Mouse (Mus musculus): ENCODE measurements around the gene Npcd. TPM values are rescaled to one million over a fixed set of nuclear protein-coding genes. Genes with fewer than 3 reads are reported as not detected.
A peak's percentile ranks its signal among the peaks of the same experiment; 100 is the strongest.
"Not testable (repeated sequence)": the region's sequence is repeated elsewhere in the genome, so short reads cannot be mapped to it uniquely, and the experiment has no call there.

Gene Npcd
- polyA plus RNA-seq, 1 experiment, result not detected

DNA sequence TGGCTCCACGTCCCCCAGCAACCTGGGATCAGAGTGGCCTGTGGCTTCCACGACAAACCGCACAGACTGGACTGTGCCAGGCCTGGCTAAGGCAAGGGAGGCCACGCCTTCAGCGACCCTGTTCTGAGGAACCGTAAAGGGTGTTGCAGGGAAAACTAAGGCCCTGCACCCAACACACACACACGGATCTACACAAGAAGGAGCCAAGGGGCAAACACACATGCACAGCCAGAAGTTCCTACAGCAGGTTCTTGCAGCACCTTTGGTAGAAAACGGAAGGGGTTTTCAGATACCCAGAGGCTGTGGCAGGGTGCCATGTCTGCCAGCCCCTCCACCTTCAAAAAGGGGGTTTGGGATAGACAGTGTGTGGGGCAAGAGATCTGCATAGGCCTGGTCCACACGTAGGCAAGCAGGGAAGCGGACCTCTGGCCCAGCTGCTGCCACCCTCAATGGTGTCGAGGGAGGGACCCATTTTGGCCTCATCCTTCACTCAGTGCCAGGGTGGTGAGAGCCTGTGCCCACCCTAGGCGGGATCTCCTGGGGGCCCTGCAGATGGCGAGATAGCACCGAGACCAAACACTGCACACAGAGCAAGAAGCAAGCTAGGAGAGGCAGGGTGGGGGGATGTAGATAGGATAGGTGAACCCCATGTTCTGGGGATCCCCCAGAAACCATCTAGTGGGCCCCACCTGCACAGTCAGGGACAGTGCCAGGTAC, 6.8 kb downstream of the Npcd start:
- Histone ChIP-seq H3K27ac (ENCODE audit: control insufficient read depth, insufficient read depth, low read depth, low read length, poor library complexity) (no peak overlapping the region; the same call in 1 of the 2 replicates), H3K4me3 (replicated peaks; ENCODE audit: control insufficient read depth, low read depth, low read length) (no peak overlapping the region), H3K4me1 (ENCODE audit: control insufficient read depth, insufficient read depth, low read length) (peaks cover 2% of the 10 kb centered on the region; the same call in 1 of the 2 replicates)
- 86% methylated on average over 14 of the region's 14 CpGs for WGBS
- TF ChIP-seq CTCF (IDR thresholded peaks at IDR 0.05; ENCODE audit: control insufficient read depth, insufficient read depth, low read length), result no peak
- TF ChIP-seq POLR2A (IDR thresholded peaks at IDR 0.05; ENCODE audit: borderline replicate concordance, control insufficient read depth, low read depth, low read length), result no peak

DNA sequence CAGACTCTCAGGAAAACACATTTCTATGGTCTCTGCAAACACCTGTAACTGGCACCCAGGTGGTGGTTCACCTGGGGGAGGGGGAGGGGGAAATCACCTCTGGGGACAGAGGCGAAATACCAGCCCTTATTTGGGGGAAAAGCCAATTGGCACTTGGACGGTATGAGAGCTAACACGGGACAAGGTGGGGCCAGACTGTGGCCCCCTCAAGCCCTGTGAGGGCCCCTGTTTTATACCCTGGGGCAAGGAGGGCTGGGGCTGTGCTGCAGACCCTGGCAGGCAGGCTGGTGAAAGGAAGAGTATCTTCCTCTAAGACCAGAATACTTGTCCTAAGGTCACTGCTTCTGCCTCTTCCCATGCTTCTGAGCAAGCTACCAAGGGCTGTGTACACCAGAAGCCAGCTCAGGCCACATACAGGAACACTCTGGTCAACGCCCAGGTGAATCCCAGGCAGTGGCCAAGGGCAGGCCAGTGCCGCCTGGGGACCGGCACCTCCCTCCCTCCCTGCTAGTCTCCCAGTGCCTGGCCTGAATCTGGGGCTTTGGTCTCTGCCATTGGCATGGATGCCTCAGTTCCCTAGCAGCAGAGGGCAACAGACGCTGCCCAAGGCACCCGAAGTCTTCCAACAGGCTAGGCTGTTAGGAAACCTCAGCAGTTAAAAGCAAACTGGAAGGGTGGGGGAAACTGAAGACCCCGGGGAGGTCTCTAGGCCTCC, 7.7 kb downstream of the Npcd start:
- 86% methylated on average over 9 of the region's 9 CpGs for WGBS
- no peak overlapping the region for H3K27ac ChIP-seq (ENCODE audit: control insufficient read depth, insufficient read depth, low read depth, low read length, poor library complexity)
- H3K4me3 ChIP-seq (replicated peaks; ENCODE audit: control insufficient read depth, low read depth, low read length), result no peak overlapping the region
- H3K4me1 ChIP-seq (ENCODE audit: control insufficient read depth, insufficient read depth, low read length), result peaks cover 2% of the 10 kb centered on the region; the same call in 1 of the 2 replicates
- TF ChIP-seq POLR2A (IDR thresholded peaks at IDR 0.05; ENCODE audit: borderline replicate concordance, control insufficient read depth, low read depth, low read length) (no peak), CTCF (IDR thresholded peaks at IDR 0.05; ENCODE audit: control insufficient read depth, insufficient read depth, low read length) (no peak)

DNA sequence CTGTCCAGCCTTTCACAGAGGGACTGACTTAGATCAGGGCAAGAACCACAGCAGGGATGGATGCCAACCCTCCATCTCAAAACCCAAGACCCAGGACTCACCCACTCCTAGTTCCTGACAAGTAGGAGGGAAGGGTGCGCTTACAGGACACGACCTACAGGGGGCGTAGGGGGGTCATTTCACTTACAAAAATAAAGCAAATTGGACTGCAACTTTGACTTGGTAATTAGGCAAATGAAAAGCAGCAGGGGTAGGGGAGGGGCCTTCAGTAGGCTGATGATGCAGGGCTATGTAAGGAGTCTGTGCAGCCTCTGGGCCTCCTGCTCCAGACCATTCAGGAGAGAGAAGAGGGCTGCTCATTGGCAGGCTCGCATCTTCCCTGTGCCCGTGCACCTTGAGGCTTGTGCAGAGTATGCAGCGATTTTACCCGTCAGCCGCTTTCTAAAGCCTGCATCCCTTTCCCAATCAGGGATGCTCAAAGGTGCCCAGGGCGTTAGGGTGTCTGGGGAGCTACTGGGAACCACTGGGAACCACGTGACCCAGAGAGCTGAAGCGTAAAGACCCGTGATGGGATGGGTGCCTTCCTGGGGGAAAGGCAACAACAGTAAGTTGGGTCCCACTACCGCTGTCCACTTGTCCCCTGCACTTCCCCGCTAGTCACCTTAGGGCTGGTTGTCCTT, 8.8 kb downstream of the Npcd start:
- Histone ChIP-seq H3K4me1 (ENCODE audit: control insufficient read depth, insufficient read depth, low read length) (peaks cover 2% of the 10 kb centered on the region; the same call in 1 of the 2 replicates), H3K4me3 (replicated peaks; ENCODE audit: control insufficient read depth, low read depth, low read length) (no peak overlapping the region), H3K27ac (ENCODE audit: control insufficient read depth, insufficient read depth, low read depth, low read length, poor library complexity) (no peak overlapping the region)
- TF ChIP-seq CTCF (IDR thresholded peaks at IDR 0.05; ENCODE audit: control insufficient read depth, insufficient read depth, low read length), result peak; percentile 57
- TF ChIP-seq POLR2A (IDR thresholded peaks at IDR 0.05; ENCODE audit: borderline replicate concordance, control insufficient read depth, low read depth, low read length), result no peak
- WGBS, result 80% methylated on average over 14 of the region's 14 CpGs

DNA sequence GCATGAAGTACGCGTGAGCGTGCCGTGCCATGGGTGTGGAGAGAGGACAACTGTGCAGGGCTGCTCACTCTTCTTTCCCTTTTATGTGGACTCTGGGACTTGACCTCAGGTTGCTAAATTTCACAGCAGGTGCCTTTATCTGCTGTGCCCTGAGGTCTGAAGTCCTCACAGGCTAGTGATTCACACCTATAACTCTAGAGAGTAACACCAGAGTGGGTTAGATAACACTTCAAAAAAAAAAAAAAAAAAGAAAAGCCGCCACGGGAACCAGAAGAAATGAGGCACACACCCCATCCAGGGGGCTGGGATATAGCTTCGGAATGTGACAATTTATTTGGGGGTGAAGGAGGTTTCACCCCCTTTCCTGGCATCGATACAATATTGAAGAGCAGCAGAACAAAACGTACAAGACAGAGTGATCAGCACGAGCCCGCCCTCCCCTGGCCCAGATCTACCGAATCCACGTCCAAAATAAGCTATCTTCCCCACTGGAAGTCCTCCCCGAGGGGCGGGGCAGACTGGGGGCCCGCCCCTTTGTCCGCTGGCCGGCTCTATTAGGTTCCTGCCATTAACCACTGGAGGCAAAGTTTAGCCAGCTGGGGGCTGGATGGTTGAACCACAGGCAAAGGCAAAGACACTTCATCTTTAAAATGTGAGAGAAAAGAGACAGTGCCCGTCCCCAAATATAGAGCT, 10.3 kb downstream of the Npcd start:
- TF ChIP-seq CTCF (IDR thresholded peaks at IDR 0.05; ENCODE audit: control insufficient read depth, insufficient read depth, low read length) (no peak), POLR2A (IDR thresholded peaks at IDR 0.05; ENCODE audit: borderline replicate concordance, control insufficient read depth, low read depth, low read length) (no peak)
- H3K4me1 ChIP-seq (ENCODE audit: control insufficient read depth, insufficient read depth, low read length), result peaks cover 2% of the 10 kb centered on the region; the same call in 1 of the 2 replicates
- H3K27ac ChIP-seq (ENCODE audit: control insufficient read depth, insufficient read depth, low read depth, low read length, poor library complexity), result no peak overlapping the region
- H3K4me3 ChIP-seq (replicated peaks; ENCODE audit: control insufficient read depth, low read depth, low read length), result no peak overlapping the region
- 67% methylated on average over 19 of the region's 19 CpGs for WGBS

DNA sequence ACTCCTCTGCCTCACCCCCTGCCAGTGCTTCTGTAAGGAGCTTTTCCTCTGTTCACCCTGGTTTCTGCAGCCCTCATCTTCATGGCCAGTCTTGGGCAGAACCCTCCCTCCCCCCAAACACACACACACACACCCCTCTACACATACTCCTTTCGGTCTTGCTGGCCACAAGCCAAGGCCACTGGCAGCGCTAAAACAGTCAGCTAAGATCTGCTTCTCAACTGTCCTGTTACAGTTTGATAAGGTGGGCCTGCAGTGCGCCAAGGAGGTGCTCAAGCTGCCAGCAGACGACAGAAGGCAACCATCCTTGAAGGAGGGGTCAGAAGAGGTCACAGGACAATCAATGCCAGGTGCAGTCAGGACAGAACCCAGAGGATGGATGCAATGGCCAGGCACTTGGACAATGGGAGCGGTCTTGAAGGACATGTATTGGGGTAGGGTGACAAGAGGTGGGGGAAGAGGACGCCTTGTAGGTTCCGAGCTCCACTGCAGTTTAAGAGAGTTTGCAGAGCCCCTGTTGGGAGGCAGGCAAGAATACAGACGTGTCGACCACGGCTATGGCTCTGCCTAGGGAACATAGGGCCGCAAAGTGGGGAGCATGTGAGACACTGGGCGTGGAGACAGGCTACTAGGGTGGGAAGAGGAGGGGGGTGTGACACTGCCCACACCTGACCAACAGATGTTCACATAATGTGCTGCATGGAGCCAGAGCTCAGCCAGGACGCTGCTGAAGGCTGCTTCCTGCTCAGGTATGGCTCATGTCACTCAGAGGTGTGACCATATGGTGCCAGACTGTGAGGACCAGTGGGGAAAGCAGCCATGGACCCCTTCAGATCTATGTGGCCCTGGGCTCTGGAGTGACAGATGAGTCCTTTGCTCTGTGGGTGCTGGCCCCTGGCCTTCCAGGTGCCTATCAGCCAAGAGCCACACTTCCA, 11.5 kb downstream of the Npcd start:
- TF ChIP-seq POLR2A (IDR thresholded peaks at IDR 0.05; ENCODE audit: borderline replicate concordance, control insufficient read depth, low read depth, low read length) (no peak), CTCF (IDR thresholded peaks at IDR 0.05; ENCODE audit: control insufficient read depth, insufficient read depth, low read length) (no peak)
- 69% methylated on average over 13 of the region's 13 CpGs for WGBS
- Histone ChIP-seq H3K27ac (ENCODE audit: control insufficient read depth, insufficient read depth, low read depth, low read length, poor library complexity) (peak overlapping the region; percentile 27), H3K4me3 (replicated peaks; ENCODE audit: control insufficient read depth, low read depth, low read length) (no peak overlapping the region), H3K4me1 (ENCODE audit: control insufficient read depth, insufficient read depth, low read length) (peaks cover 2% of the 10 kb centered on the region; the same call in 1 of the 2 replicates)

DNA sequence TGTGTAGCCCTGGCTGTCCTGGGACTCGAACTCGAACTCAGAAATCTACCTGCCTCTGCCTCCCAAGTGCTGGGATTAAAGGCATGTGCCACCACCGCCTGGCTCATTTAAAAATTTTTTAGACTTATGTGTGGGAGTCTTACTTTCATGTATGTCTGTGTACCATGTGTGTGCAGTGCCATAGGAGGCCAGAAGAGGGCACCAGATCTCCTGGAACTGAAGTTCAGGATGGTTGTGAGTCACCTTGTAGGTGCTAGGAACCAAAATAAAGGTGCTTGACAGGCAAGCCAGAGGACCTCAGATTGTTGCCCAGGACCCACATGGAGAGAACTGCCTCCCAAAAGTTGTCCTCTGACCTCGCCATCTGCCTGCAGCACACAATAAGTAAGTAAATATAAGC, 15.7 kb downstream of the Npcd start:
- TF ChIP-seq POLR2A (IDR thresholded peaks at IDR 0.05; ENCODE audit: borderline replicate concordance, control insufficient read depth, low read depth, low read length) (no peak), CTCF (IDR thresholded peaks at IDR 0.05; ENCODE audit: control insufficient read depth, insufficient read depth, low read length) (no peak)
- no peak overlapping the region for H3K27ac ChIP-seq (ENCODE audit: control insufficient read depth, insufficient read depth, low read depth, low read length, poor library complexity)
- WGBS, result 77% methylated on average over 4 of the region's 4 CpGs
- H3K4me1 ChIP-seq (ENCODE audit: control insufficient read depth, insufficient read depth, low read length), result peaks cover under 1% of the 10 kb centered on the region; the same call in 1 of the 2 replicates
- no peak overlapping the region for H3K4me3 ChIP-seq (replicated peaks; ENCODE audit: control insufficient read depth, low read depth, low read length)

DNA sequence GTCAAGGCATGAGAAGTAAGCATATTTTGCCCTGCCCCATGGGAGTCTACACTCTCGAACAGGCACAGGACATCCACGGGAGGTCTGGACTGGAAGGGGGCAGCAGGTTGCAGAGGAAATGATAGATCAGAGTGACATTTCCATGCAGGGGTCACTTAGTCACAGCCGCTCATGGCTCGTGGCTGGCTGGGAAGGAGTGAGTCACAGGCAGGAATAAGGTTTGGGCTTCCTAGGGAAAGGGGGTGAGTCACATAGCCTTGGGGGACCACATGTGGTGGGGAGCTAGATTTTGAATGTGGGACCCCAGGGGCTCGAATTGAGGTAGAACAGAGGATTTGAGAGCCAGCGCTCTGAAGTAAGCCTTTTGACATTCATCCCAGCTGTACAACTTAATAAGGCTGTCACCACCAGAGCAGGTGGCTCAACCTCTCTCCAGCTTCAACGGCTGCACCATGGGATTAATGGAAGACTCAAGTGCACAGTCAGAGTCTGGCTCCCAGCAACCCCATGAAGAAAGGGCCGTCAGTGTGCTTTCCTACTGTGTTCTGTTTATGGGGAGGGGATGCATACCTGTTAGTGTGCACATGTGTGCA, 20.3 kb downstream of the Npcd start:
- WGBS, result 42% methylated on average over 8 of the region's 8 CpGs
- Histone ChIP-seq H3K4me1 (ENCODE audit: control insufficient read depth, insufficient read depth, low read length) (no peaks in the 10 kb centered on the region), H3K4me3 (replicated peaks; ENCODE audit: control insufficient read depth, low read depth, low read length) (no peak overlapping the region), H3K27ac (ENCODE audit: control insufficient read depth, insufficient read depth, low read depth, low read length, poor library complexity) (no peak overlapping the region)
- TF ChIP-seq POLR2A (IDR thresholded peaks at IDR 0.05; ENCODE audit: borderline replicate concordance, control insufficient read depth, low read depth, low read length), result no peak
- TF ChIP-seq CTCF (IDR thresholded peaks at IDR 0.05; ENCODE audit: control insufficient read depth, insufficient read depth, low read length), result no peak

DNA sequence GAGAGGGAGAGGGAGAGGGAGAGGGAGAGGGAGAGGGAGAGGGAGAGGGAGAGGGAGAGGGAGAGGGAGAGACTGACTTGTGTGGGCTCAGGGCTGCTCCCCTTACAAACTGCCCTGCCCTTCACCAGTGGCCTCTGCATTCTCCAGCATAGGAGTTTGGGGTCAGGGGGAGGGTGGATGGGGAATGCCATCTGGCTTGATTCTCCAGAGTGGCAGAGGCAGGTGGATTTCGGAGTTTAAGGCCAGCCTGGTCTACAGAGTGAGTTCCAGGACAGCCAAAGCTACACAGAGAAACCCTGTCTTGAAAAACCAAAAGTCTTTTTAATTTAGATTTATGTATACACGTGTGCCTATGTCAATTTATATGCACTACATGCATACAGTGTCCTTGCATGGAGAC, 21.2 kb downstream of the Npcd start:
- WGBS, result 70% methylated on average over 2 of the region's 2 CpGs
- not testable (repeated sequence) for H3K4me1 ChIP-seq (ENCODE audit: control insufficient read depth, insufficient read depth, low read length)

More for the DNA sequence above, 21.2 kb downstream of the Npcd start:
- not testable (repeated sequence) for H3K4me3 ChIP-seq (replicated peaks; ENCODE audit: control insufficient read depth, low read depth, low read length); H3K27ac ChIP-seq (ENCODE audit: control insufficient read depth, insufficient read depth, low read depth, low read length, poor library complexity)

All from bone marrow, adult 2 months (tissue).